Mouse (Mus musculus) cortical plate, adult 2 months (tissue): ENCODE results near the gene Unc45b. TPM values are rescaled to one million over a fixed set of nuclear protein-coding genes. Genes with fewer than 3 reads are reported as not detected.
A peak's percentile ranks its signal among the peaks of the same experiment; 100 is the strongest.
"Not testable (repeated sequence)": the region's sequence is repeated elsewhere in the genome, so short reads cannot be mapped to it uniquely, and the experiment has no call there.

Source experiments
- H3K27ac ChIP-seq: fragments of 200-500 bp; 2 replicates; pipeline ENCODE4 v1.5.1; 2012; ENCODE audit warnings: low read length, control low read depth, inconsistent platforms; ENCODE audit not compliant: insufficient read depth
- H3K4me1 ChIP-seq: fragments of 200-500 bp; 2 replicates; pipeline ENCODE4 v1.6.1; 2011; ENCODE audit warnings: low read length; ENCODE audit not compliant: control insufficient read depth, insufficient read depth
- H3K4me3 ChIP-seq: fragments of 200-500 bp; 2 replicates; pipeline ENCODE4 v1.5.1; 2011; ENCODE audit warnings: mild to moderate bottlenecking, low read length, control low read depth; ENCODE audit not compliant: insufficient read depth
- CTCF ChIP-seq: fragments of 200-500 bp; IDR thresholded peaks from 2 replicates; pipeline ENCODE4 v1.5.1; 2011; ENCODE audit warnings: mild to moderate bottlenecking, control low read depth, low read length; ENCODE audit not compliant: insufficient read depth; ENCODE audit errors: extremely low read depth
- POLR2A ChIP-seq: fragments of 200-500 bp; IDR thresholded peaks from 2 replicates; pipeline ENCODE4 v1.6.1; 2011; ENCODE audit warnings: mild to moderate bottlenecking, low read length, control low read depth; ENCODE audit not compliant: insufficient read depth; ENCODE audit errors: extremely low read depth
- polyA plus RNA-seq: library from polyadenylated mRNA; depleted of rRNA; stranded (reverse); fragments of >200 nt; gene quantifications from 2 replicates; pipeline ENCODE4 v1.2.3, GENCODE M21; 2012

The Unc45b gene
- polyA plus RNA-seq, 1 experiment: 2.0 TPM

DNA sequence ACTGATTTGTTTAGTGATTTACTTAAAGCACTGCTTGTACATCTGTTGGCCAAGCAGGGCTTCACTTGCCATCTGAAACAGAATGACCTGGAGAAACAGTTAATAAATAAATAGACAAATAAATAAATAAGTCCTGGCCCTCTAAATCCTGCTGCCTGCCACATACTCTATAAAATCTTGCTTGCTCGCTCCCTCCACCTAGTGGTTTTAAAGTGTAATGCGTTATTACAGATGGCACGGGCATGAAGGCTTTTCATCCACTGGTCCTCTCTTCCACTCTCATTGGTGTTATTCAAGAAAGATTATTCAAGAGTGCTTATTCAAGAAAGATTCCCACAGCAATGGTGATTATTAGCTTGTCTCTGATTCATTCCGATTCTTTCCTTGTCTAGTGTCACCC, 49.3 kb downstream of the Unc45b start:
- no peaks in the 10 kb centered on the region for H3K4me1 ChIP-seq
- no peak overlapping the region for H3K4me3 ChIP-seq
- TF ChIP-seq POLR2A (no peak), CTCF (peak; percentile 47)
- H3K27ac ChIP-seq: no peak overlapping the region

DNA sequence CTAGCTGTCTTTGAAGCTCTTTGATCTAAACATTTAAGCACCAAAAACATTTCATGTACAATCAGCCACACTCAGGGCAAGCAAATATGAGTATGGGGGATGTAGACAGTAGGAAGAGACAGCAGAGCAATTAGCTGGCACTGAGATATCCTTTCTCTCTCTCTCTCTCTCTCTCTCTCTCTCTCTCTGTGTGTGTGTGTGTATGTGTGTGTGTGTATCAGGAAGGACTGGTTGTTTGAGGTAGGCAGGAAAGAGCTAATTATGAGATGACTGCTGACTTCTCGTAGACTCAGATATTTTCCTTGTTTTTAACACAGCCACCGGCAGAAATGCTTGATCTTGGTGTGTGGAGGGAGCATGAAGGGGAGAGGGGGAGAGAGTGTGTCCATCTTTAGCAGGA, 51.4 kb downstream of the Unc45b start:
- Histone ChIP-seq H3K4me1 (no peaks in the 10 kb centered on the region), H3K4me3 (no peak overlapping the region), H3K27ac (no peak overlapping the region)
- TF ChIP-seq CTCF: no peak

DNA sequence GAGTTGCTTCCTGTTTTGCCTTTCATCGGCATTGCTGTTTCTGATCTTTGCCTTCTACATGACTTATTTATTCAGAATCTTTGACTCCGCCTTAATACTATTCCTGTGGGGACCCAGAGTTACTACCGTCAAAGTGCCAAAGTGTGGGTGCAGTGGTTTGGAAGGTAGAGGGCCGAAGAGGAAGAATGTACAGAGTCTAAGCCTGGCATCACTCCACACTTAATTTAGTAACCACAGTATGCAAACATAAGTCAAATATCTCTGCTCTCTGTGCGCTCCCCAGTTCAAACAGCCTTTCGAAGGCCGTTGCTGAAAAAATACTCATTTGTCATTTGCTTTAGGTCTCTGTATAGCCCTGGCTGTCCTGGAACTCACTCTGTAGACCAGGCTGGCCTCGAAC, 51.9 kb downstream of the Unc45b start:
- TF ChIP-seq CTCF: no peak
- no peak for TF ChIP-seq POLR2A
- Histone ChIP-seq H3K27ac (no peak overlapping the region), H3K4me3 (no peak overlapping the region), H3K4me1 (no peaks in the 10 kb centered on the region)

DNA sequence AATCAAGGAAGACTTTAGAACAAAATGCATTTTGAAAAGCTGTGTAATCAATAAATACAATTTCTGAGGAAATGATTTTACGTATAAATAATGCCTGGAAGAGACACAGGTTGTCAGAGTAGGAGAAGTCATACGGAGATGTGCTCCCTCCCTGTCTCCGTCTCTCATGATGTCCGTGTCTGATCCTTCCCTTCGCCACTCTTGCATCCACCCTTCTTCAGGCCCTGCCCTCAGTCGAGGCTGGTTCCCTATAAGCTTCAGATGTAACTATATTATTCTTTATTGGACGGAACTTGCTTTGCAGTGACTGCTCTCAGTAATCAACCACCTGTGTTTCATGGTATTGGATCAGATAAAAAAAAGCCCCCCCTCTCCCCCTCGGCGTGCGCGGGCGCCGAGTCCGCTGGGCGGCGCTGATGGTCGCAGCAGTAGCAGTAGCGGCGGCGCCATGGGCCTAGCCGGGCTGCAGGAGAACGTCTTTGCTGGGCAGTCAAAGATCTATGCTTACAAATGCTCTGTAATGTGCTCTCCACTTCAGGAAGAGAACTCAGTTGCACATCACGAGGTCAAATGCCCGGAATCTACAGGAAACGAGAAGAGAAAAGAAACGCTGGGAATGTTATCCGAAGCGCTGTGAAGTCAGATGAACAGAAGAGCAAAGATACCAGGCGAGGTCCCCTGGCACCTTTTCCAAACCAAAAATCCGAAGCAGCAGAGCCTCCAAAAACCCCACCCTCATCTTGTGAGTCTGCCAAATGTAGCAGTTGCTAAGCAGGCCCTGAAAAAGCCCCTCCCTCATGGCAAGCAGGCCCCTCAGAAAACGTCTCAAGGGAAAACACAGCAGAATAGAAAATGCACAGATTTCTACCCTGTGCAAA, 60.6 kb downstream of the Unc45b start:
- Histone ChIP-seq H3K27ac (no peak overlapping the region), H3K4me1 (no peaks in the 10 kb centered on the region), H3K4me3 (no peak overlapping the region)
- TF ChIP-seq POLR2A: no peak
- 0 out of 2 replicates have a peak, but pooled peaks have one; percentile 10 for TF ChIP-seq CTCF

DNA sequence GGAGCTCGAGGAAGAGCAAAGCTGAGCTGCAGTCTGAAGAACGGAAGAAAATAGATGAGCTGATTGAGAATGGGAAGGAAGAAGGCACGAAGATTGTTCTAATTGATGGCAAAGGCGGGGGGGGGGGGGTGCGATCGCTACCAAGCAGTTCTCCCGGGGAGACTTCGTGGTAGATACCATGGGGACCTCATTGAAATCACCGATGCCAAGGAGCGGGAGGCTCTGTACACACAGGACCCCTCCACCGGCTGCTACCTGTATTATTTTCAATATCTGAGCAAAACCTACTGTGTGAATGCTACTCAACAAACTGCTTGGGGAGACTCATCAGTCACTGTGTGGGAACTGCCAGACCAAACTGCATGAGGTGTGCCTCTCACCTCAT, 61.2 kb downstream of the Unc45b start:
- TF ChIP-seq CTCF: no peak
- no peak for TF ChIP-seq POLR2A
- Histone ChIP-seq H3K4me3 (no peak overlapping the region), H3K4me1 (no peaks in the 10 kb centered on the region), H3K27ac (no peak overlapping the region)

DNA sequence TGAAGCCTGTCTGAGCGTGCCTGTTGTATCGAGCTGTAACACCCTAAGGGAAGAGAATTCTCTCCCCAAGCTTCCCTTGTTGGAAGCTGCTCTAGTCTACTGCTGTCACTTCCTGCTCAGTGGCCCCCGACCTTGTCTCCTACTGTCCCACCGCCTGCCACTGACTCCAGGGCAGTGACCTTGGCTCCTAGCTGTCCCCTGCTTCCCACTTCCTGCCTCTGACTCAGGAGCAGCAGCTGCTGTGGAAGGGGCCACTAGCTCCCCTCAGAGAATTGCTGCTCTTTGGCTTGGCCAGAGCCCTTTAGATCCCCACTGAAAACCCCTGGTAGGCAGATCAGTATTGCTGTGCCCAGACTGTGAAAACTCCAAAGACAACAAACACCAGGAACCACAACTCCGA, 63.6 kb downstream of the Unc45b start:
- no peak overlapping the region for H3K27ac ChIP-seq
- no peaks in the 10 kb centered on the region for H3K4me1 ChIP-seq
- TF ChIP-seq CTCF (no peak), POLR2A (no peak)
- no peak overlapping the region for H3K4me3 ChIP-seq

DNA sequence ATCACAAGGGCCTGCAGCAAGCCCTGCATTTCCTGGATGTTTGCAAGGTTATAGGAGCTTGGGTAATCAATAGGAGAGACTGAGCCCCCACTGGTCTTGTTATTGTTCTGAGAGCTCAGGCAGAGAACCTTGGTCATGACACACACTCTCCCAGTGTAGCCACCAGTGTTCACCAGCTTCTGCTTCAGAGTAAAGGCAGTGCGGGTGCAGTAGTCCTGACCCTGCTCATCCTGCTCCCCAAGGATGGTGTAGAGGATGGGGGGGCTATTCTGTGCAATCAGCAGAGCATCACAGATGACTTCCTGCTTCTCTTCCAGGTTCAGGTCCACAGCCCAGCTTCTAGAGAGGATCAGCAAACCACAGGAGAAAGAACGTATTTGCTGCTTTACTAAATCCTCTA, 72.1 kb downstream of the Unc45b start:
- not testable (repeated sequence) for H3K4me3 ChIP-seq, H3K27ac ChIP-seq, H3K4me1 ChIP-seq

DNA sequence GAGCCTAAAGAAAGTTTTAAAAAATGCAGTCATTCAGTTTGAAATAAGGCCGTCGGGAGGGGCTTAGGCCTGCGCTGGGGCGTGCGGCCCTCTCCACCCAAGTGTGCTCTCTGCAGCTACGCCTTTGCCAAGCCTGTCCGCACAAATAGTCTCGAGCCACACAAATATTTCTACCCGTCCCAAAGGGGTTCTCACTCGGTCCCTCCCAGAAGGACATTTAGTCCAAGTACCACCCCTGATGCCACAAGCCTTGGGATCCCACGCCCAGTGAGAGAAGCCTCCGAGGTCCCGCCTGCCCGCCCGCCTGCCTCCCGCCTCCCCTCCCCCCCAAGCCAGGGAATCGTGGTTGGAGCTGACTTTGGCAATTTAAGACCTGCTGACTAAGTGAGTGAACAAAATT, 72.8 kb downstream of the Unc45b start:
- TF ChIP-seq POLR2A (no peak), CTCF (no peak)

DNA sequence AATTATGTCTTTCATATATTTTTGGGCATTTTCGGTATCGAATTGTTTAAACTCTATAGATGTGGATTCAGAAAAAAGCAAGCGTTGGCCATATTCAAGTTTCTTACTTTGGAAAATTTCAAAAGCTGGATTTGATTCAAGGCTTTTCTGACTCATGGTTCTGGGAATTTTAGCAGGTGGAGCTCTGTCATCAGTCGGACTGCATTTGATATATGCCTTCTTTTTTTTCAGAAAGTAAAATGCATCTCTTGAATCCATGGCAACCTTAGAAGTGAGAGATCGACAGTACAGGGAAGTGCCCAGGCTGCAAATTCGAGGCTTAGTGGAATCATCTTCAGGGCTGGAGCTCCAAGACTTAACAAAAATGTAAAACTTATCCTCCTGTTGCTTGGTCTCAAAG, 77.3 kb downstream of the Unc45b start:
- Histone ChIP-seq H3K4me1 (no peaks in the 10 kb centered on the region), H3K27ac (no peak overlapping the region), H3K4me3 (no peak overlapping the region)
- no peak for TF ChIP-seq CTCF
- no peak for TF ChIP-seq POLR2A

More for the DNA sequence above, 72.8 kb downstream of the Unc45b start:
- Histone ChIP-seq H3K4me1 (no peaks in the 10 kb centered on the region), H3K27ac (no peak overlapping the region), H3K4me3 (no peak overlapping the region)

DNA sequence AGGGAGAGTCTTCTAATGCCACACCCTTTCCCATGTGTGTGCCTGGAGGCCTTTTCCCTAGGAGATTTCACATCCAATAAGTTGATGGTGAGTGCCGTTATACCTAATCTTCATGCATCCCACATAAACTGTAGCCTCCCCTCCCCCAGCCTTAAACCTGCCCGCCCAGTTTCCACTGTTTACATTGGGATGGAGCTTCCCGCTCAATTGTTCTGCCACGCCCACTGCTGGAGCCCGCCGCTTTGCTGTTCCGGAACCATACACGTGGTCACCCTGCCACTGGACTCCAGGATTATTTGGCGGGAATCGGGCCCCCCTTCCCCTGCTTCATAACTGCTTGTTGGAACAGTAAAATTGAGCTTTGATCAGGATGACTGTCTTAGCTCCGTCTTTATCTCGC, 79.0 kb downstream of the Unc45b start:
- no peak overlapping the region for H3K27ac ChIP-seq
- TF ChIP-seq POLR2A: no peak
- no peak for TF ChIP-seq CTCF
- H3K4me3 ChIP-seq: no peak overlapping the region
- H3K4me1 ChIP-seq: no peaks in the 10 kb centered on the region

DNA sequence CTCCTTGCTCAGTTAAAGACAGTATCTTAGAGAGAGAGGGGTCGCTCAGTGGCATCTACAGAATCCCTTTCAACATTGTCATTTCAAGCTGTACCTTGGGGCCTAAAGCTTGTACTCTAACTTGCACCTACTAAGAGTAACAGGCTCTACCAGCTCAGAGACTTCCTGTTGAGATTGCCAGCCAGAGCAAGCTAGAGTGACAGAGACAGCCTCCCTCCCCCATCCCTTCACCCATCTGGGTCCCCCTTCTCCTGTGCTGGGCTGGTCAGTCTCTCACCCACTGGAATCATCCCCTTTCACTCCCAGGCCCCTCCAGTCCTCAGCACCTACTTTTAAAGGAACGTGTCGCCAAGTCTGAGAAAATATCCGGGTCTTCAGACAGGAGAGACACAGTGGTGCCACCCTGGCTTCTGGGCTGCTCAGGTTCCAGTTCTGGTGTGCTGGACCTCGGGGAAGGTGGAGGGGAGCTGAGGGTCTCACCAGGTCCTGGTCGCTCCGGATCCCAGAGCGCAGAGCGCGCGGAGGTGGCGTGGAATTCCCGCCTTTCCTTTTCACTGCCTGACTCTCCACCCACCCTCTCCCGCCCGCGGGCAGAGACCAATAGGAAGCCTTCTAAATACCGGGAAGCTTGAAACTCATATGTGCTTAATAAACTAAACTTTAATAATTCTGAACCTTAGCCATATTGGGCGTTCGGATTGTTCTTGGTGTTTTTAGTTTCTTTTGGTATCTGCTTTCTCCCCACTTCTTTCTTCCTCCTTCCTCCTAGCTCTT, 80.4 kb downstream of the Unc45b start:
- not testable (repeated sequence) for H3K4me1 ChIP-seq, H3K27ac ChIP-seq
- H3K4me3 ChIP-seq: peak overlapping the region; percentile 51
